Mouse (Mus musculus): Measurements from ENCODE around the gene Apela. TPM values are rescaled to one million over a fixed set of nuclear protein-coding genes. Genes with fewer than 3 reads are reported as not detected.
A peak's percentile ranks its signal among the peaks of the same experiment; 100 is the strongest.

Gene Apela
- polyA plus RNA-seq, 1 experiment from 2014 or later: 4.6 TPM

DNA sequence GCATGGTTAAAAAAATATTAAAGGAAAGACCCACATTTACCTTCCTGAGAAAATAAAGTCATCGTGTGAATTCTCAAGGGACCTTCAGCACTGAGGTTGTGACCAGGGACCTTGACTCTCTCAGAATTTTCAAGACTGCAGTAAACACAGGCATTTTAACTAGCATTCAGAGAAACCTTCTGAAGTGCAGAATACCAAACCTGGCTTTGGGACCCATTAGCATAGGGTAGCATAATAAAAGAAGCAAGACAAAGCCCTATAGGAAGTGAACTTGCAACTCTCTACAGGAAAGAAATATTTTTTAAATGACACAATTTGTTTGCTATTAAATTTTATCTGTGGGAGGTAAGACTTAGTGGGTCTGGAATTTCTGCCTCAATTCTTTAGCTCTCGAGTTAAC lies 26.9 kb upstream of the Apela start:
- H3K9ac ChIP-seq (ENCODE audit: low read length): no peak overlapping the region
- no peak overlapping the region for H3K4me3 ChIP-seq (ENCODE audit: low read depth, low read length)
- ATAC-seq (ENCODE audit: insufficient number of reproducible peaks, low FRiP score, low TSS enrichment, low read depth): no peak
- DNase-seq (ENCODE audit: low spot score): no peak
- H3K9me3 ChIP-seq (ENCODE audit: control insufficient read depth, low read length): no peaks in the 10 kb centered on the region
- WGBS: 45% methylated on average over 2 of the region's 2 CpGs
- no peaks in the 10 kb centered on the region for H3K36me3 ChIP-seq (ENCODE audit: control insufficient read depth, insufficient read depth, low read length)
- H3K4me2 ChIP-seq (ENCODE audit: low read depth, severe bottlenecking): no peak overlapping the region
- H3K27me3 ChIP-seq (ENCODE audit: control insufficient read depth, insufficient read depth, low read length): no peaks in the 10 kb centered on the region
- H3K4me1 ChIP-seq (ENCODE audit: control insufficient read depth, insufficient read depth, low read length): no peaks in the 10 kb centered on the region
- H3K27ac ChIP-seq (replicated peaks; ENCODE audit: low read depth, low read length): no peak overlapping the region

DNA sequence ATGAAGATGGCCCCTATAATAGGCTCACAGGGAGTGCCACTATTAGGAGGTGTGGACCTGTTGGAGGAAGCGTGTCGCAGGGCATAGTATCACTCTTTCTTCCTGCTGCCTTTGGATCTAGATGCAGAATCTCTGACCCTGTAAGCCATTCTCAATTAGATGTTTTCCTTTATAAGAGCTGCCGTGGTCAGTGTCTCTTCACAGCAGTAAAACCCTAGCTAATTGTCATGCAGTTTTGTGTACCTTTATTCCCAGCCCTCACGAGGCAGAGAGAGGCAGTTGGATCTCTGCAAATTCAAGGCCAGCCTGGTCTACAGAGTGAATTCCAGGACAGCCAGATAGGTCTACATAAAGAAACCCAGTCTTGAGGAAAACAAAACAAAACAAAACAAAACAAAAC lies 25.1 kb upstream of the Apela start:
- H3K4me1 ChIP-seq (ENCODE audit: control insufficient read depth, insufficient read depth, low read length): no peaks in the 10 kb centered on the region
- no peak overlapping the region for H3K4me3 ChIP-seq (ENCODE audit: low read depth, low read length)
- 79% methylated on average over 4 of the region's 4 CpGs for WGBS
- no peaks in the 10 kb centered on the region for H3K9me3 ChIP-seq (ENCODE audit: control insufficient read depth, low read length)
- no peak overlapping the region for H3K4me2 ChIP-seq (ENCODE audit: low read depth, severe bottlenecking)
- DNase-seq (ENCODE audit: low spot score) (no peak), ATAC-seq (ENCODE audit: insufficient number of reproducible peaks, low FRiP score, low TSS enrichment, low read depth) (no peak)
- no peak overlapping the region for H3K9ac ChIP-seq (ENCODE audit: low read length)
- H3K27me3 ChIP-seq (ENCODE audit: control insufficient read depth, insufficient read depth, low read length): no peaks in the 10 kb centered on the region
- no peaks in the 10 kb centered on the region for H3K36me3 ChIP-seq (ENCODE audit: control insufficient read depth, insufficient read depth, low read length)
- no peak overlapping the region for H3K27ac ChIP-seq (replicated peaks; ENCODE audit: low read depth, low read length)

- H3K36me3 ChIP-seq (ENCODE audit: control insufficient read depth, insufficient read depth, low read length): no peaks in the 10 kb centered on the region
Observed at GRCm38 (mm10) chr8:65056722-65057121, 19.6 kb upstream of the Apela start.

DNA sequence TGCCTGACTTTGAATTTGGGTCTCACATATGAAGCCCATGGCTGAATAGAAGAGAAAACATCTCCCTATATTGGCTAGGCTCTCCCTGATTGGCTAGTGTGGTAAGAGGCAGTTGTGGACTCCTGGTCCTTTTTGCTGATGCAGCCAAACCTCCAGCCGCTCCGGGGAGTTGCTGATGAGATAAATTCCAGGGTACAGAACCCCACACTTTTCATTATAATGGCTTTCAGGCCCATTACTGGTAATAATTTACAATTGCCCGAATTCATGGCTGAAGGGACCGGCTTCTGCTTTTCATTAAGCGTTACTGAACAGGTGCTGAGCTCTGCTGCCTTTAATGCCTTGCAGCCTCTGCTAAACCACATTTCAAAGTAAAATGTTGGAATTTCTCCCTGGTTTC lies 16.8 kb upstream of the Apela start:
- no peak overlapping the region for H3K4me2 ChIP-seq (ENCODE audit: low read depth, severe bottlenecking)
- H3K4me1 ChIP-seq (ENCODE audit: control insufficient read depth, insufficient read depth, low read length): peaks cover 8% of the 10 kb centered on the region
- no peaks in the 10 kb centered on the region for H3K9me3 ChIP-seq (ENCODE audit: control insufficient read depth, low read length)
- no peak overlapping the region for H3K9ac ChIP-seq (ENCODE audit: low read length)
- no peaks in the 10 kb centered on the region for H3K27me3 ChIP-seq (ENCODE audit: control insufficient read depth, insufficient read depth, low read length)
- WGBS: 7% methylated on average over 5 of the region's 5 CpGs
- no peak overlapping the region for H3K4me3 ChIP-seq (ENCODE audit: low read depth, low read length)
- H3K27ac ChIP-seq (replicated peaks; ENCODE audit: low read depth, low read length): peak overlapping the region; percentile 79
- DNase-seq (ENCODE audit: low spot score) (peak; percentile 74), ATAC-seq (ENCODE audit: insufficient number of reproducible peaks, low FRiP score, low TSS enrichment, low read depth) (peak; percentile 82)
- no peaks in the 10 kb centered on the region for H3K36me3 ChIP-seq (ENCODE audit: control insufficient read depth, insufficient read depth, low read length)

More at GRCm38 (mm10) chr8:65056722-65057121, 19.6 kb upstream of the Apela start:
- WGBS: 92% methylated on average over 4 of the region's 4 CpGs
- H3K9me3 ChIP-seq (ENCODE audit: control insufficient read depth, low read length): no peaks in the 10 kb centered on the region
- H3K27me3 ChIP-seq (ENCODE audit: control insufficient read depth, insufficient read depth, low read length): no peaks in the 10 kb centered on the region
- DNase-seq (ENCODE audit: low spot score): no peak
- H3K9ac ChIP-seq (ENCODE audit: low read length): no peak overlapping the region
- H3K4me1 ChIP-seq (ENCODE audit: control insufficient read depth, insufficient read depth, low read length): peaks cover 8% of the 10 kb centered on the region
- no peak overlapping the region for H3K4me3 ChIP-seq (ENCODE audit: low read depth, low read length)
- H3K4me2 ChIP-seq (ENCODE audit: low read depth, severe bottlenecking): no peak overlapping the region
- H3K27ac ChIP-seq (replicated peaks; ENCODE audit: low read depth, low read length): no peak overlapping the region
- no peak for ATAC-seq (ENCODE audit: insufficient number of reproducible peaks, low FRiP score, low TSS enrichment, low read depth)

DNA sequence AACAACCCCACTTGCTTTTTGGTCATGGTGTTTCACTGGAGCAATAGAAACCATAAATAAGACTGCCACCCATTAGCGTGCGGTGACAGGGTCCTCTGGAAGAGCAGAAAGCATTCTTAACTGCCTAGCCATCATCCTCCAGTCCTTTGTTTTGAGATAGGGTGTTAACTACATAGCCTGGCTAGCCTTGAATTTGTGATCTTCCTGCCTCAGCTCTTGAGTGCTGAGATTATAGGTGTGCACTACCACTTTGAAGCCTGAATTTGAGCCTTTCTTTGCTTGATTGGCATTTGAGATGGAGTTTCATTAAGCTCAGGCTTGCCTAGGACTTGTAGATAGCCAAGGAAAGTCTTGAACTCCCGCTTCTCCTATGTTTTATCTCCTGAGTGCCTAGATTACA lies 16.4 kb upstream of the Apela start:
- Histone ChIP-seq H3K4me1 (ENCODE audit: control insufficient read depth, insufficient read depth, low read length) (peaks cover 8% of the 10 kb centered on the region), H3K9me3 (ENCODE audit: control insufficient read depth, low read length) (no peaks in the 10 kb centered on the region), H3K9ac (ENCODE audit: low read length) (no peak overlapping the region), H3K4me3 (ENCODE audit: low read depth, low read length) (no peak overlapping the region), H3K4me2 (ENCODE audit: low read depth, severe bottlenecking) (no peak overlapping the region), H3K27me3 (ENCODE audit: control insufficient read depth, insufficient read depth, low read length) (no peaks in the 10 kb centered on the region), H3K27ac (replicated peaks; ENCODE audit: low read depth, low read length) (peak overlapping the region; percentile 68), H3K36me3 (ENCODE audit: control insufficient read depth, insufficient read depth, low read length) (no peaks in the 10 kb centered on the region)
- WGBS: 46% methylated on average over 3 of the region's 3 CpGs
- peak; percentile 31 for DNase-seq (ENCODE audit: low spot score)
- peak; percentile 17; the same call in 1 of the 2 replicates for ATAC-seq (ENCODE audit: insufficient number of reproducible peaks, low FRiP score, low TSS enrichment, low read depth)

- no peak overlapping the region for H3K4me3 ChIP-seq (ENCODE audit: low read depth, low read length)
- no peak overlapping the region for H3K9ac ChIP-seq (ENCODE audit: low read length)
- ATAC-seq (ENCODE audit: insufficient number of reproducible peaks, low FRiP score, low TSS enrichment, low read depth): no peak
- no peak for DNase-seq (ENCODE audit: low spot score)
- no peaks in the 10 kb centered on the region for H3K36me3 ChIP-seq (ENCODE audit: control insufficient read depth, insufficient read depth, low read length)
- H3K4me2 ChIP-seq (ENCODE audit: low read depth, severe bottlenecking): no peak overlapping the region
- no peaks in the 10 kb centered on the region for H3K4me1 ChIP-seq (ENCODE audit: control insufficient read depth, insufficient read depth, low read length)
- H3K27ac ChIP-seq (replicated peaks; ENCODE audit: low read depth, low read length): no peak overlapping the region
- no peaks in the 10 kb centered on the region for H3K27me3 ChIP-seq (ENCODE audit: control insufficient read depth, insufficient read depth, low read length)
- H3K9me3 ChIP-seq (ENCODE audit: control insufficient read depth, low read length): no peaks in the 10 kb centered on the region
- 82% methylated on average over 4 of the region's 4 CpGs for WGBS
Observed at GRCm38 (mm10) chr8:65047801-65048200, 10.7 kb upstream of the Apela start.

GRCm38 (mm10) chr8:65047193-65047592 lies 10.1 kb upstream of the Apela start:
- Histone ChIP-seq H3K27me3 (ENCODE audit: control insufficient read depth, insufficient read depth, low read length) (no peaks in the 10 kb centered on the region), H3K36me3 (ENCODE audit: control insufficient read depth, insufficient read depth, low read length) (no peaks in the 10 kb centered on the region), H3K9me3 (ENCODE audit: control insufficient read depth, low read length) (no peaks in the 10 kb centered on the region), H3K4me2 (ENCODE audit: low read depth, severe bottlenecking) (no peak overlapping the region), H3K27ac (replicated peaks; ENCODE audit: low read depth, low read length) (no peak overlapping the region), H3K4me3 (ENCODE audit: low read depth, low read length) (no peak overlapping the region), H3K4me1 (ENCODE audit: control insufficient read depth, insufficient read depth, low read length) (no peaks in the 10 kb centered on the region), H3K9ac (ENCODE audit: low read length) (no peak overlapping the region)
- DNase-seq (ENCODE audit: low spot score): no peak
- ATAC-seq (ENCODE audit: insufficient number of reproducible peaks, low FRiP score, low TSS enrichment, low read depth): no peak
- WGBS: 91% methylated on average over 4 of the region's 4 CpGs

- H3K9me3 ChIP-seq (ENCODE audit: control insufficient read depth, low read length): no peaks in the 10 kb centered on the region
- no peak overlapping the region for H3K4me2 ChIP-seq (ENCODE audit: low read depth, severe bottlenecking)
- ATAC-seq (ENCODE audit: insufficient number of reproducible peaks, low FRiP score, low TSS enrichment, low read depth) (no peak), DNase-seq (ENCODE audit: low spot score) (no peak)
- H3K4me1 ChIP-seq (ENCODE audit: control insufficient read depth, insufficient read depth, low read length): no peaks in the 10 kb centered on the region
- no peak overlapping the region for H3K4me3 ChIP-seq (ENCODE audit: low read depth, low read length)
- H3K9ac ChIP-seq (ENCODE audit: low read length): no peak overlapping the region
- no peaks in the 10 kb centered on the region for H3K36me3 ChIP-seq (ENCODE audit: control insufficient read depth, insufficient read depth, low read length)
- no peak overlapping the region for H3K27ac ChIP-seq (replicated peaks; ENCODE audit: low read depth, low read length)
- no peaks in the 10 kb centered on the region for H3K27me3 ChIP-seq (ENCODE audit: control insufficient read depth, insufficient read depth, low read length)
- 53% methylated on average over 5 of the region's 5 CpGs for WGBS
Observed at GRCm38 (mm10) chr8:65046565-65046964, 9.4 kb upstream of the Apela start.

- Histone ChIP-seq H3K27ac (replicated peaks; ENCODE audit: low read depth, low read length) (0 out of 2 replicates have a peak overlapping the region, but pooled peaks have one; percentile 17), H3K9ac (ENCODE audit: low read length) (no peak overlapping the region), H3K4me1 (ENCODE audit: control insufficient read depth, insufficient read depth, low read length) (peaks cover 2% of the 10 kb centered on the region; the same call in 1 of the 2 replicates), H3K36me3 (ENCODE audit: control insufficient read depth, insufficient read depth, low read length) (no peaks in the 10 kb centered on the region), H3K4me3 (ENCODE audit: low read depth, low read length) (no peak overlapping the region), H3K27me3 (ENCODE audit: control insufficient read depth, insufficient read depth, low read length) (no peaks in the 10 kb centered on the region), H3K4me2 (ENCODE audit: low read depth, severe bottlenecking) (no peak overlapping the region), H3K9me3 (ENCODE audit: control insufficient read depth, low read length) (no peaks in the 10 kb centered on the region)
- WGBS: 30% methylated on average over 2 of the region's 2 CpGs
- ATAC-seq (ENCODE audit: insufficient number of reproducible peaks, low FRiP score, low TSS enrichment, low read depth) (no peak), DNase-seq (ENCODE audit: low spot score) (no peak)
Observed at GRCm38 (mm10) chr8:65034136-65034535, 3.0 kb downstream of the Apela start.
